Mouse (Mus musculus): ENCODE results near the gene Efna5. TPM values are rescaled to one million over a fixed set of nuclear protein-coding genes. Genes with fewer than 3 reads are reported as not detected.

Gene Efna5
- total and polyA plus RNA-seq, 3 experiments, result 0.05 TPM; not detected in 2

GRCm38 (mm10) chr17:62661801-62662200, 219.3 kb downstream of the Efna5 start:
- TF ChIP-seq GATA2 (IDR thresholded peaks at IDR 0.05; ENCODE audit: borderline replicate concordance, low read depth, low read length) (no peak), TAL1 (conservative IDR thresholded peaks at IDR 0.05; ENCODE audit: low read depth, low read length) (no peak), POLR2AphosphoS5 (IDR thresholded peaks at IDR 0.05; ENCODE audit: insufficient replicate concordance, low read depth, low read length) (no peak), CTCF (IDR thresholded peaks at IDR 0.05; ENCODE audit: low read depth, low read length) (no peak), GATA1 (IDR thresholded peaks at IDR 0.05; ENCODE audit: borderline replicate concordance, low read length) (no peak)
- Histone ChIP-seq H3K9me3 (replicated peaks) (peaks cover 24% of the 10 kb centered on the region), H3K4me3 (ENCODE audit: low read depth, low read length) (no peak overlapping the region), H3K36me3 (replicated peaks) (no peaks in the 10 kb centered on the region), H3K27me3 (ENCODE audit: insufficient read depth, low read length) (no peaks in the 10 kb centered on the region), H3K4me1 (ENCODE audit: insufficient read depth, low read depth, low read length) (no peaks in the 10 kb centered on the region)
- no peak for ATAC-seq (ENCODE audit: extremely low read depth, insufficient number of reproducible peaks, low FRiP score, poor library complexity, severe bottlenecking)
- no peak for DNase-seq (ENCODE audit: low spot score)

- no peak for TF ChIP-seq GATA1 (IDR thresholded peaks at IDR 0.05; ENCODE audit: borderline replicate concordance, low read length)
- TF ChIP-seq GATA2 (IDR thresholded peaks at IDR 0.05; ENCODE audit: borderline replicate concordance, low read depth, low read length), result no peak
- TF ChIP-seq TAL1 (conservative IDR thresholded peaks at IDR 0.05; ENCODE audit: low read depth, low read length), result no peak
- no peak for TF ChIP-seq POLR2AphosphoS5 (IDR thresholded peaks at IDR 0.05; ENCODE audit: insufficient replicate concordance, low read depth, low read length)
- no peak for TF ChIP-seq CTCF (IDR thresholded peaks at IDR 0.05; ENCODE audit: low read depth, low read length)
- no peak for ATAC-seq (ENCODE audit: extremely low read depth, insufficient number of reproducible peaks, low FRiP score, poor library complexity, severe bottlenecking)
- H3K9me3 ChIP-seq (replicated peaks), result peaks cover 25% of the 10 kb centered on the region
- H3K27me3 ChIP-seq (ENCODE audit: insufficient read depth, low read length), result no peaks in the 10 kb centered on the region
- DNase-seq (ENCODE audit: low spot score), result no peak
- H3K36me3 ChIP-seq (replicated peaks), result no peaks in the 10 kb centered on the region
- no peaks in the 10 kb centered on the region for H3K4me1 ChIP-seq (ENCODE audit: insufficient read depth, low read depth, low read length)
- no peak overlapping the region for H3K4me3 ChIP-seq (ENCODE audit: low read depth, low read length)
Measured at GRCm38 (mm10) chr17:62659501-62660175, 221.5 kb downstream of the Efna5 start.

GRCm38 (mm10) chr17:62657832-62658630, 223.1 kb downstream of the Efna5 start:
- ATAC-seq (ENCODE audit: extremely low read depth, insufficient number of reproducible peaks, low FRiP score, poor library complexity, severe bottlenecking) (no peak), DNase-seq (ENCODE audit: low spot score) (no peak)
- Histone ChIP-seq H3K9me3 (replicated peaks) (peaks cover 23% of the 10 kb centered on the region), H3K4me1 (ENCODE audit: insufficient read depth, low read depth, low read length) (no peaks in the 10 kb centered on the region), H3K27me3 (ENCODE audit: insufficient read depth, low read length) (no peaks in the 10 kb centered on the region), H3K36me3 (replicated peaks) (no peaks in the 10 kb centered on the region), H3K4me3 (ENCODE audit: low read depth, low read length) (no peak overlapping the region)
- no peak for TF ChIP-seq TAL1 (conservative IDR thresholded peaks at IDR 0.05; ENCODE audit: low read depth, low read length)
- no peak for TF ChIP-seq GATA1 (IDR thresholded peaks at IDR 0.05; ENCODE audit: borderline replicate concordance, low read length)
- no peak for TF ChIP-seq POLR2AphosphoS5 (IDR thresholded peaks at IDR 0.05; ENCODE audit: insufficient replicate concordance, low read depth, low read length)
- TF ChIP-seq CTCF (IDR thresholded peaks at IDR 0.05; ENCODE audit: low read depth, low read length), result no peak
- no peak for TF ChIP-seq GATA2 (IDR thresholded peaks at IDR 0.05; ENCODE audit: borderline replicate concordance, low read depth, low read length)

GRCm38 (mm10) chr17:62657051-62657450, 224.1 kb downstream of the Efna5 start:
- TF ChIP-seq POLR2AphosphoS5 (IDR thresholded peaks at IDR 0.05; ENCODE audit: insufficient replicate concordance, low read depth, low read length), result no peak
- TF ChIP-seq GATA1 (IDR thresholded peaks at IDR 0.05; ENCODE audit: borderline replicate concordance, low read length), result no peak
- Histone ChIP-seq H3K4me3 (ENCODE audit: low read depth, low read length) (no peak overlapping the region), H3K4me1 (ENCODE audit: insufficient read depth, low read depth, low read length) (no peaks in the 10 kb centered on the region), H3K27me3 (ENCODE audit: insufficient read depth, low read length) (no peaks in the 10 kb centered on the region), H3K36me3 (replicated peaks) (no peaks in the 10 kb centered on the region), H3K9me3 (replicated peaks) (peaks cover 21% of the 10 kb centered on the region)
- no peak for ATAC-seq (ENCODE audit: extremely low read depth, insufficient number of reproducible peaks, low FRiP score, poor library complexity, severe bottlenecking)
- DNase-seq (ENCODE audit: low spot score), result no peak

GRCm38 (mm10) chr17:62656591-62656990, 224.5 kb downstream of the Efna5 start:
- Histone ChIP-seq H3K4me3 (ENCODE audit: low read depth, low read length) (no peak overlapping the region), H3K4me1 (ENCODE audit: insufficient read depth, low read depth, low read length) (no peaks in the 10 kb centered on the region), H3K27me3 (ENCODE audit: insufficient read depth, low read length) (no peaks in the 10 kb centered on the region), H3K9me3 (replicated peaks) (peaks cover 21% of the 10 kb centered on the region), H3K36me3 (replicated peaks) (no peaks in the 10 kb centered on the region)
- no peak for DNase-seq (ENCODE audit: low spot score)
- no peak for ATAC-seq (ENCODE audit: extremely low read depth, insufficient number of reproducible peaks, low FRiP score, poor library complexity, severe bottlenecking)
- TF ChIP-seq CTCF (IDR thresholded peaks at IDR 0.05; ENCODE audit: low read depth, low read length), result no peak
- no peak for TF ChIP-seq GATA2 (IDR thresholded peaks at IDR 0.05; ENCODE audit: borderline replicate concordance, low read depth, low read length)

- H3K36me3 ChIP-seq (replicated peaks), result no peaks in the 10 kb centered on the region
- H3K4me1 ChIP-seq (ENCODE audit: insufficient read depth, low read depth, low read length), result no peaks in the 10 kb centered on the region
- H3K9me3 ChIP-seq (replicated peaks), result peaks cover 22% of the 10 kb centered on the region
- no peak for DNase-seq (ENCODE audit: low spot score)
- TF ChIP-seq TAL1 (conservative IDR thresholded peaks at IDR 0.05; ENCODE audit: low read depth, low read length), result no peak
- TF ChIP-seq GATA1 (IDR thresholded peaks at IDR 0.05; ENCODE audit: borderline replicate concordance, low read length), result no peak
- TF ChIP-seq GATA2 (IDR thresholded peaks at IDR 0.05; ENCODE audit: borderline replicate concordance, low read depth, low read length), result no peak
- TF ChIP-seq POLR2AphosphoS5 (IDR thresholded peaks at IDR 0.05; ENCODE audit: insufficient replicate concordance, low read depth, low read length), result no peak
- no peak for TF ChIP-seq CTCF (IDR thresholded peaks at IDR 0.05; ENCODE audit: low read depth, low read length)
- no peak overlapping the region for H3K4me3 ChIP-seq (ENCODE audit: low read depth, low read length)
- no peak for ATAC-seq (ENCODE audit: extremely low read depth, insufficient number of reproducible peaks, low FRiP score, poor library complexity, severe bottlenecking)
- no peaks in the 10 kb centered on the region for H3K27me3 ChIP-seq (ENCODE audit: insufficient read depth, low read length)
Measured at GRCm38 (mm10) chr17:62655819-62656355, 225.2 kb downstream of the Efna5 start.
